In the genomic region with DNA sequence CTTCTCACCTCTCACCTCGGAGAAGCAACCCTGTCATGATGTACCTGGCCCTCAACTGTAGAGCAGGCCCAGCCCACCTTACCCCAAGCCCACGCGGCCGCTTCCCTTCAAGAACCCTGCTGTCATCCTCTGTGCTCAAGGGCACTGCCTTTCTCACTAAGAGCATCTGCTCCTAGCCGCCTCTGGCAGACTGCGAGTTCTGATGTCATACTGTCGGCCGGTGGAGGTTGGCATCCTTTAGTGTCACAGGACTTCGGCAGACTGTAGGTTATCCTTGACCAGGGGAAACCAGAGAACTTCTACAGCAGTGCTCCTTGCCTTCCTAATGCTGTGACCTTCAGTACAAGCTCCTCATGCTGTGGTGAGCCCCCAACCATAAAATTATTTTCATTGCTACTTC, we compare ENCODE assay signal across 24 mouse cellular contexts. TPM values are rescaled to one million over a fixed set of nuclear protein-coding genes. Genes with fewer than 3 reads are reported as not detected.
"Had no signal": no experiment of that assay in that cellular context is flagged by ENCODE, and none has a peak within 500 bp of the region (broad histone marks: within the 10 kb centered on the region; RNA-seq: fewer than 3 reads in every experiment).

No protein-coding gene starts in this region.

- H3K4me3 ChIP-seq: kidney, embryonic 15.5 days; left cerebral cortex, adult 2 months; liver, embryonic 13.5 days; midbrain, embryonic 12.5 days; midbrain, embryonic 15.5 days; neural tube, embryonic 12.5 days; neural tube, embryonic 15.5 days; stomach, embryonic 15.5 days had no signal

- H3K4me1 ChIP-seq: kidney, embryonic 15.5 days; liver, embryonic 13.5 days; midbrain, embryonic 12.5 days; midbrain, embryonic 15.5 days; neural tube, embryonic 12.5 days; neural tube, embryonic 15.5 days; stomach, embryonic 15.5 days had no signal

- DNase-seq: layer of hippocampus, postnatal 36 days; liver, embryonic 13.5 days; right cerebral cortex, adult 18-20 months; right cerebral cortex, postnatal 14 days; right cerebral cortex, postnatal 4 days had no signal

- H3K27me3 ChIP-seq: kidney, embryonic 15.5 days; liver, embryonic 13.5 days; midbrain, embryonic 12.5 days; midbrain, embryonic 15.5 days; neural tube, embryonic 12.5 days; neural tube, embryonic 15.5 days; stomach, embryonic 15.5 days had no signal

- H3K27ac ChIP-seq: kidney, embryonic 15.5 days; left cerebral cortex, adult 2 months; liver, embryonic 13.5 days; macrophage; midbrain, embryonic 12.5 days; midbrain, embryonic 15.5 days; neural tube, embryonic 12.5 days; neural tube, embryonic 15.5 days; stomach, embryonic 15.5 days had no signal

RNA-seq across cellular contexts. Expression of a gene that starts 49.1 kb away (rescaled TPM):
- total RNA-seq: layer of hippocampus, postnatal 10 days; layer of hippocampus, postnatal 36 days; left cerebral cortex, adult 2 months; left cerebral cortex, postnatal 10 days; left cerebral cortex, postnatal 36 days; liver, adult 2 months; megakaryocyte, adult 5-6 weeks had no signal
- polyA plus RNA-seq: kidney, embryonic 15.5 days; limb, embryonic 11.5 days; limb, embryonic 14.5 days; liver, adult 2 months; liver, embryonic 13.5 days; liver, embryonic 16.5 days; lung, adult 2 months; lung, embryonic 16.5 days; macrophage; midbrain, embryonic 12.5 days; midbrain, embryonic 15.5 days; neural tube, embryonic 12.5 days; neural tube, embryonic 15.5 days; stomach, embryonic 15.5 days; thymus, postnatal 0 days had no signal

RNA-seq across cellular contexts. Expression of a gene that starts 57.7 kb away (rescaled TPM):
- total RNA-seq: layer of hippocampus, postnatal 10 days; layer of hippocampus, postnatal 36 days; left cerebral cortex, adult 2 months; left cerebral cortex, postnatal 10 days; left cerebral cortex, postnatal 36 days; liver, adult 2 months; megakaryocyte, adult 5-6 weeks had no signal
- polyA plus RNA-seq: kidney, embryonic 15.5 days; limb, embryonic 11.5 days; limb, embryonic 14.5 days; liver, adult 2 months; liver, embryonic 13.5 days; liver, embryonic 16.5 days; macrophage; midbrain, embryonic 12.5 days; midbrain, embryonic 15.5 days; neural tube, embryonic 12.5 days; neural tube, embryonic 15.5 days; stomach, embryonic 15.5 days had no signal
